Mouse (Mus musculus): ENCODE measurements around the gene 4430402I18Rik.

Gene 4430402I18Rik

GRCm38 (mm10) chr19:28897497-28897896, 70.1 kb downstream of the 4430402I18Rik start:
- no peak for DNase-seq (ENCODE audit: low spot score)

- DNase-seq (ENCODE audit: low spot score): no peak
Measured at GRCm38 (mm10) chr19:28896639-28897038, 71.0 kb downstream of the 4430402I18Rik start.

- DNase-seq (ENCODE audit: low spot score): no peak
Measured at GRCm38 (mm10) chr19:28891864-28892263, 75.7 kb downstream of the 4430402I18Rik start.

GRCm38 (mm10) chr19:28891238-28891637, 76.4 kb downstream of the 4430402I18Rik start:
- no peak for DNase-seq (ENCODE audit: low spot score)

GRCm38 (mm10) chr19:28889251-28889650, 78.3 kb downstream of the 4430402I18Rik start:
- no peak for DNase-seq (ENCODE audit: low spot score)

GRCm38 (mm10) chr19:28888496-28888895, 79.1 kb downstream of the 4430402I18Rik start:
- DNase-seq (ENCODE audit: low spot score): no peak

GRCm38 (mm10) chr19:28883126-28883525, 84.5 kb downstream of the 4430402I18Rik start:
- DNase-seq (ENCODE audit: low spot score): peak; percentile 71

- no peak for DNase-seq (ENCODE audit: low spot score)
Measured at GRCm38 (mm10) chr19:28879476-28879875, 88.1 kb downstream of the 4430402I18Rik start.

- DNase-seq (ENCODE audit: low spot score): no peak
Measured at GRCm38 (mm10) chr19:28870351-28870750, 97.2 kb downstream of the 4430402I18Rik start.

- no peak for DNase-seq (ENCODE audit: low spot score)
Measured at GRCm38 (mm10) chr19:28869251-28869855, 98.2 kb downstream of the 4430402I18Rik start.

GRCm38 (mm10) chr19:28865501-28865900, 102.1 kb downstream of the 4430402I18Rik start:
- no peak for DNase-seq (ENCODE audit: low spot score)

GRCm38 (mm10) chr19:28864981-28865380, 102.6 kb downstream of the 4430402I18Rik start:
- DNase-seq (ENCODE audit: low spot score): no peak

- DNase-seq (ENCODE audit: low spot score): no peak
Measured at GRCm38 (mm10) chr19:28863626-28864025, 104.0 kb downstream of the 4430402I18Rik start.

GRCm38 (mm10) chr19:28860246-28860645, 107.4 kb downstream of the 4430402I18Rik start:
- no peak for DNase-seq (ENCODE audit: low spot score)

GRCm38 (mm10) chr19:28854831-28855230, 112.8 kb downstream of the 4430402I18Rik start:
- DNase-seq (ENCODE audit: low spot score): no peak

- no peak for DNase-seq (ENCODE audit: low spot score)
Measured at GRCm38 (mm10) chr19:28852001-28852400, 115.6 kb downstream of the 4430402I18Rik start.

GRCm38 (mm10) chr19:28850510-28850909, 117.1 kb downstream of the 4430402I18Rik start:
- no peak for DNase-seq (ENCODE audit: low spot score)

- no peak for DNase-seq (ENCODE audit: low spot score)
Measured at GRCm38 (mm10) chr19:28844946-28845710, 122.5 kb downstream of the 4430402I18Rik start.

Measured in retina, embryonic 14.5 days (tissue).